Mouse (Mus musculus): Measurements from ENCODE around the gene Josd2. TPM values are rescaled to one million over a fixed set of nuclear protein-coding genes. Genes with fewer than 3 reads are reported as not detected.

Josd2 gene
- polyA plus RNA-seq, 1 experiment from 2014 or later = 26.9 TPM

DNA sequence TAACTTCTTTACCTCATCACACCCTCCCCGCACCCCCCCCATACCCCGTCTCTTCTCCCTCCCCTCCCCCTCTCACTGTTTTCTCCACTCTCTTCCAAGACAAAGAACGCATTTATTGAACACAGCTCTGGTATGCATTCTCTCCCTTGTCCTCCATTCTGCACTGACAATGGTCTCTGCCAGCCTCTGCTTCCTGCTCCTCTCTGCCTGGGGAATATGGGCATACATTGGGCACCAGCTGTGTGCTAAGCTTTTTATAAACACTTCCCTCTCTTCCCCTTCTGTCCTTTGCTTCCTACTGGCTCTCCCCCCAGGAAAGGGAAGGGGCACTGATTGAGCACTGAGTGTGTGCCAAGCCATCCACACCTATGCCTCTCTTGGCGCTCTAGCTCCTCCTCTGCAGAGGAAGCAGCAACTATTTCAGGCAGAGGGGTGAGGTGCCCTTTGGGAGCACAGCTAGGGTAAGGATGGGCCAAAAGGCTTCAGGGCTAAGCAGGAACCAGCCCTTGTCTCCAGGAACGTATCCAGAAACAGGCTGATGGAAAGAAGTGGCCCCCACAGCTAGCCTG, 7.3 kb downstream of the Josd2 start:
- H3K27ac ChIP-seq (ENCODE audit: low read depth, low read length) = peak overlapping the region; percentile 60
- no peak overlapping the region for H3K4me2 ChIP-seq (ENCODE audit: low read depth, low read length)
- no peak overlapping the region for H3K9ac ChIP-seq (replicated peaks; ENCODE audit: low read depth, low read length)
- H3K4me1 ChIP-seq (ENCODE audit: control insufficient read depth, insufficient read depth, low read length) = peaks cover 7% of the 10 kb centered on the region
- H3K36me3 ChIP-seq (ENCODE audit: control insufficient read depth, insufficient read depth, low read length) = no peaks in the 10 kb centered on the region
- H3K27me3 ChIP-seq (ENCODE audit: control insufficient read depth, insufficient read depth, low read length) = no peaks in the 10 kb centered on the region
- H3K4me3 ChIP-seq (ENCODE audit: low read depth, low read length) = no peak overlapping the region
- no peaks in the 10 kb centered on the region for H3K9me3 ChIP-seq (ENCODE audit: control insufficient read depth, low read length)
- ATAC-seq (ENCODE audit: low read depth) = no peak
- WGBS = 33% methylated on average over 5 of the region's 5 CpGs

DNA sequence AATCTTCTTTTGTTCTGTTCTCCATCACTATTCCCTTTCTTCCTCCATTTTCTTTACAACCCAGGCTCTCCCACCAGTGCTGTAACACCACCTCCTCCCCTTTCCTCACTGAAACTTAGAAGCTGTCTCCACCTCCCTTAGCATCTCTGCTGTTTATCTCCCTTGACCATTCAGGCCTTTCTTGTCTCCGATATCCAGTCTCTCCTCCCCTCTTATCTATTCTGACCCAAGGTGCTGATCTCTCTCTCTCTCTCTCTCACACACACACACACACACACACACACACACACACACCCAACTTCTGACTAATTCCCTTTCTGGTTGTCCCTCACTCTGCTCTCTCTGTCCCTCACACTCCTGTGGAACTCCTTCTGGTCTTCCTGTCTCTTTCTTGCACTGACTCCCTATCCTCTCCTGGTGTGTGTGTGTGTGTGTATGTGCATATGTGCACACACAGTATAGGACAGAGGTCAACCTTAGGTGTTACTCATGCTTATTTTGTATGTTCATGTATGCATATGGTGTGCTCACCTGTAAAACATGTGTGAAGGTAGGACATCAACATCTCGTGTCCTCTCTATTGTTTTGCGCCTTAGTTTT, 15.2 kb downstream of the Josd2 start:
- no peak overlapping the region for H3K27ac ChIP-seq (ENCODE audit: low read depth, low read length)
- no peak overlapping the region for H3K9ac ChIP-seq (replicated peaks; ENCODE audit: low read depth, low read length)
- H3K9me3 ChIP-seq (ENCODE audit: control insufficient read depth, low read length) = no peaks in the 10 kb centered on the region
- WGBS = 75% methylated on average over 3 of the region's 3 CpGs
- H3K4me1 ChIP-seq (ENCODE audit: control insufficient read depth, insufficient read depth, low read length) = no peaks in the 10 kb centered on the region
- H3K27me3 ChIP-seq (ENCODE audit: control insufficient read depth, insufficient read depth, low read length) = no peaks in the 10 kb centered on the region
- ATAC-seq (ENCODE audit: low read depth) = no peak
- H3K36me3 ChIP-seq (ENCODE audit: control insufficient read depth, insufficient read depth, low read length) = no peaks in the 10 kb centered on the region
- no peak overlapping the region for H3K4me3 ChIP-seq (ENCODE audit: low read depth, low read length)
- H3K4me2 ChIP-seq (ENCODE audit: low read depth, low read length) = no peak overlapping the region

DNA sequence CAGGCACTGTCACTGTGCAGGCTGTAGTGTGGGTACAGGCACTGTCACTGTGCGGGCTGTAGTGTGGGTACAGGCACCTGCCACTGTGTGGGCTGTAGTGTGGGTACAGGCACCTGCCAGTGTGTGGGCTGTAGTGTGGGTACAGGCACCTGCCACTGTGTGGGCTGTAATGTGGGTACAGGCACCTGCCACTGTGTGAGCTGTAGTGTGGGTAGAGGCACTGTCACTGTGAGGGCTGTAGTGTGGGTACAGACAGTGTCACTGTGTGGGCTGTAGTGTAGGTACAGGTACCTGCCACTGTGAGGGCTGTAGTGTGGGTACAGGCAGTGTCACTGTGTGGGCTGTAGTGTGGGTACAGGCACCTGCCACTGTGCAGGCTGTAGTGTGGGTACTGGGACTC, 16.3 kb downstream of the Josd2 start:
- no peaks in the 10 kb centered on the region for H3K9me3 ChIP-seq (ENCODE audit: control insufficient read depth, low read length)
- no peak overlapping the region for H3K4me2 ChIP-seq (ENCODE audit: low read depth, low read length)
- no peak overlapping the region for H3K4me3 ChIP-seq (ENCODE audit: low read depth, low read length)
- H3K27ac ChIP-seq (ENCODE audit: low read depth, low read length) = no peak overlapping the region
- no peak for ATAC-seq (ENCODE audit: low read depth)
- WGBS = 93% methylated on average over 1 of the region's 1 CpGs
- H3K27me3 ChIP-seq (ENCODE audit: control insufficient read depth, insufficient read depth, low read length) = no peaks in the 10 kb centered on the region
- H3K9ac ChIP-seq (replicated peaks; ENCODE audit: low read depth, low read length) = no peak overlapping the region
- H3K36me3 ChIP-seq (ENCODE audit: control insufficient read depth, insufficient read depth, low read length) = 0 out of 2 replicates have a peak, but pooled peaks cover under 1% of the 10 kb centered on the region
- H3K4me1 ChIP-seq (ENCODE audit: control insufficient read depth, insufficient read depth, low read length) = no peaks in the 10 kb centered on the region

DNA sequence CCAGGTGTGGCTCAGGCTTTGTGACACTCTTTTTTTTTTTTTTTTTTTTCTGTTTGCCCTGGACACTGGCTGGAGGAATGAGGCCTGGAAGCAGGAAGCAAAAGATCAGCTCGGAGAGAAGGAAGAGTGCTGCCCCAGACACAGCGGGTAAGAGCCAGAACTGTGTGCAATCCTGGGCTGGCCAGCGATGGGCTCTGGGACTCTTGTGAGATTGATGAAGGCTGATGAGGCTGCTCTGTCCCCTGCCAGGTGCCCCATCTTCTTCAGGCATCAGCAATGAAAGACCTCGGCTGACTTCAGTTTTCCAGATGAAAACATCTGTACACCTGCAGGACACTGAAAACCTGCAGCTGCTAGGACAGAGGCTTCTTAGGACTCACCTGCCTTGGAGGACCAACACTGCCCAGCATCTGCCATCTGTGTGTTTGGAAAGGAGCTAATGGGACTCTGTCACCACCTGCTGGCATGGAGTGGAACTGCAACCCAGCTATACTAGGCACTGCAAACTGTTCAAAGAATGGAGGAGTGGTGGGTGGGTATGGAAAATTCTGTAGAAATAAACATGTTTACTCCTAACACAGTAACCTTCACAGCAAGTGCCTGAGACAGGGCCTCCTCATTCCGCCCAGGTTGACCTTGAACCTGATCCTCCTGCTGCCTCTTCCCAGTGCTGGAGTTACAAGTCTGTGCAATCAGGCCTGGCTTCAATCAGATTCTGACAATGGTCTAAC, 17.2 kb downstream of the Josd2 start:
- Histone ChIP-seq H3K4me1 (ENCODE audit: control insufficient read depth, insufficient read depth, low read length) (no peaks in the 10 kb centered on the region), H3K36me3 (ENCODE audit: control insufficient read depth, insufficient read depth, low read length) (peaks cover 3% of the 10 kb centered on the region; the same call in 1 of the 2 replicates), H3K9me3 (ENCODE audit: control insufficient read depth, low read length) (no peaks in the 10 kb centered on the region), H3K4me3 (ENCODE audit: low read depth, low read length) (no peak overlapping the region), H3K27me3 (ENCODE audit: control insufficient read depth, insufficient read depth, low read length) (no peaks in the 10 kb centered on the region), H3K9ac (replicated peaks; ENCODE audit: low read depth, low read length) (no peak overlapping the region), H3K27ac (ENCODE audit: low read depth, low read length) (no peak overlapping the region), H3K4me2 (ENCODE audit: low read depth, low read length) (no peak overlapping the region)
- WGBS = 39% methylated on average over 5 of the region's 5 CpGs
- peak; percentile 84 for ATAC-seq (ENCODE audit: low read depth)

DNA sequence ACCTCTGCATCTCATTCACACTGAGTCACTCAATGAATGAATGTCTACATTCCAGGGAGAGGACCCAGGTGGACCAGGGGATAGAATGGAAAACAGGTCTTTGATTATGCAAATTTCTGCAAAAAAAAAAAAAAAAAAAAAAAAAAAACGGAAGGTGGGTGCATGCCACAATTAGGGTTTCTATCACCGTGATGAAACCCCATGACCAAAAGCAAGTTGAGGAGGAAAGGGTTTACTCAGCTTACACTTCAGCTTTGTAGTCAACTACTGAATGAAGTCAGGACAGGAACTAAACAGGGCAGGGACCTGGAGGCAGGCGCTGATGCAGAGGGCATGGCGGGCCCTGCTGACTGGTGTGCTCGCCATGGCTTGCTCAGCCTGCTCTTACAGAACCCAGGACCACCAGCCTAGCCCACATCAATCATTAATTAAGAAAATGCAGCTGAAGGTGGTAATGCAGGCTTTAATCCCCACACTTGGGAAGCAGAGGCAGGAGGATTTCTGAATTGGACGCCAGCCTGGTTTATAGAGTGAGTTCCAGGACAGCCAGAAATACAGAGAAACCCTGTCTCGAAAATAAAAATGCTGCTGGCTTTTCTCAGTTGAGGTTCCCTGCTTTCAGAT, 17.9 kb downstream of the Josd2 start:
- H3K9me3 ChIP-seq (ENCODE audit: control insufficient read depth, low read length) = no peaks in the 10 kb centered on the region
- ATAC-seq (ENCODE audit: low read depth) = no peak
- no peaks in the 10 kb centered on the region for H3K4me1 ChIP-seq (ENCODE audit: control insufficient read depth, insufficient read depth, low read length)
- no peak overlapping the region for H3K9ac ChIP-seq (replicated peaks; ENCODE audit: low read depth, low read length)
- no peaks in the 10 kb centered on the region for H3K27me3 ChIP-seq (ENCODE audit: control insufficient read depth, insufficient read depth, low read length)
- no peak overlapping the region for H3K4me3 ChIP-seq (ENCODE audit: low read depth, low read length)
- no peak overlapping the region for H3K27ac ChIP-seq (ENCODE audit: low read depth, low read length)
- H3K4me2 ChIP-seq (ENCODE audit: low read depth, low read length) = no peak overlapping the region
- 69% methylated on average over 7 of the region's 7 CpGs for WGBS
- H3K36me3 ChIP-seq (ENCODE audit: control insufficient read depth, insufficient read depth, low read length) = peaks cover 8% of the 10 kb centered on the region

DNA sequence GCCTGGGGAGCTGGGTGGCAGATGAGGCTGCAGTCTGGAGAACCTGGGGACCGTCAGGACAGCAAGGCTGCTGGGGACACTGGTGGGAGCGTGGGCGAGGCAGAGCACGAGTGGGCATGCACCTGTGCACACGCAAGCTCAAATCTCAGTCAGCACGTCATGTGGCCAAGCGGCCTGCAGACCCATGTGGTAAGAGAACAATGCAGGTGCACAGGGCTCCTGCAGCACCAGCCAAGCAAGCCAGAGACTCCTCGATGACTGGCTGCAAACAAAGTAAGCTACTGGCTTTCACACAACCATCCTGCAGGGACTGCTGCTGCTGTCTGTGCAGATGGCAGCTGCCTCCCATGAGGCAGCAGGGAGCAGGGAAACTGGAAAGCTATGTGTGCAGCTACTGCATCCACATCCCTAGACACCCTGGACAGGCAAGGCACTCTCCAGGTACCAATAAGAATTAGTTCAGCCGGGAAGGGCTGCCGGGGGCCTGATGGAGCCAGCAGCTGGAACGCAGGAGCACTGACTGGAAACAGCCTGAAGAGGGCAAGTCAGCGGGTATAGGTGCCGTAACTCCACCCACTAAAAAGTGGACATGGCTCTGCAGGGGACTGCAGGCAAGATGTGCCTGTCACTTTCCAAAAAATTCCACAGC, 19.3 kb downstream of the Josd2 start:
- Histone ChIP-seq H3K27me3 (ENCODE audit: control insufficient read depth, insufficient read depth, low read length) (no peaks in the 10 kb centered on the region), H3K9ac (replicated peaks; ENCODE audit: low read depth, low read length) (no peak overlapping the region), H3K27ac (ENCODE audit: low read depth, low read length) (no peak overlapping the region), H3K4me1 (ENCODE audit: control insufficient read depth, insufficient read depth, low read length) (no peaks in the 10 kb centered on the region), H3K4me3 (ENCODE audit: low read depth, low read length) (no peak overlapping the region), H3K9me3 (ENCODE audit: control insufficient read depth, low read length) (no peaks in the 10 kb centered on the region), H3K4me2 (ENCODE audit: low read depth, low read length) (no peak overlapping the region), H3K36me3 (ENCODE audit: control insufficient read depth, insufficient read depth, low read length) (peaks cover 22% of the 10 kb centered on the region)
- WGBS = 64% methylated on average over 13 of the region's 13 CpGs
- ATAC-seq (ENCODE audit: low read depth) = no peak

DNA sequence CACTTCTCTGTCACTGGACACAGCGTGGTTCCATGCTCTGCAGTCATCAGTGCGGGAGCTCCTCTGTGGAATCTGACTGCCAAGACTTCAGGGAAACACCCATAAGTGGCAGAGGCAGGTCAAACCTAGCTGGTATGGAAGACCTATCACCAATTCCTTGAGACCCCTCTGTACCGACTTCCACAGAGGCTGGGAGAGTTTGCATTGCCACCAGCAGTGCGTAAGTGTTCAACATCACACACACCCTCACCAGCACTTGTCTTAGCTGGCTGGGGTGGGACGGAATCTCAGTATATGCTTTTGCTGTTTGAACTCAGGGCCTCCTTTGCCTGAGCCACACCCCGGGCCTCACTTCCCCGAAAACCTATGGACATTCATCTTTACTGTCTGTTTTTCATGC, 20.2 kb downstream of the Josd2 start:
- peaks cover 26% of the 10 kb centered on the region for H3K36me3 ChIP-seq (ENCODE audit: control insufficient read depth, insufficient read depth, low read length)
- 87% methylated on average over 7 of the region's 7 CpGs for WGBS

DNA sequence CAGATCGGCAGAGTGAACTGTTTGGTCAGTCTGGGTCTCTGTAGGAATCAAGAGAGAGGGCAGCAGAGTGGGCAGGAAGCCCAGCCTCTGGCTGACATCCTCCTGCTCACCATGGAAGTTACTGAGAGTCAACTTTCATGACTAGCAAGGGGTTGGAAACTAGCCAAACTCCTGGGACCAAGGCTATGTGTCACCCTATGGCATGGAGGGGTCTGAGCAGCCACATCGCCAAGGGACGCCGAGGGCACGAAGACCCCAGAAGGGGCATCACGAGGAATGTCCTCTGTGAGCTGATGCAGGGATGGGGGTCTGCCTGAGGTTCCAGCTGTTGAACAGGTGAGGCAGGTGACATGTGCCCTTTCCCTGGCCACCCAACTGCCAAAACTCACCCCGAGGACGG, 20.8 kb downstream of the Josd2 start:
- H3K4me3 ChIP-seq (ENCODE audit: low read depth, low read length) = no peak overlapping the region
- H3K4me2 ChIP-seq (ENCODE audit: low read depth, low read length) = no peak overlapping the region
- no peak overlapping the region for H3K27ac ChIP-seq (ENCODE audit: low read depth, low read length)
- H3K9ac ChIP-seq (replicated peaks; ENCODE audit: low read depth, low read length) = no peak overlapping the region
- 92% methylated on average over 8 of the region's 8 CpGs for WGBS
- H3K36me3 ChIP-seq (ENCODE audit: control insufficient read depth, insufficient read depth, low read length) = peaks cover 26% of the 10 kb centered on the region
- H3K9me3 ChIP-seq (ENCODE audit: control insufficient read depth, low read length) = no peaks in the 10 kb centered on the region
- no peak for ATAC-seq (ENCODE audit: low read depth)
- H3K27me3 ChIP-seq (ENCODE audit: control insufficient read depth, insufficient read depth, low read length) = no peaks in the 10 kb centered on the region
- H3K4me1 ChIP-seq (ENCODE audit: control insufficient read depth, insufficient read depth, low read length) = no peaks in the 10 kb centered on the region

More for the DNA sequence above, 20.2 kb downstream of the Josd2 start:
- Histone ChIP-seq H3K27ac (ENCODE audit: low read depth, low read length) (no peak overlapping the region), H3K9ac (replicated peaks; ENCODE audit: low read depth, low read length) (no peak overlapping the region), H3K4me2 (ENCODE audit: low read depth, low read length) (no peak overlapping the region), H3K4me3 (ENCODE audit: low read depth, low read length) (no peak overlapping the region), H3K27me3 (ENCODE audit: control insufficient read depth, insufficient read depth, low read length) (no peaks in the 10 kb centered on the region), H3K4me1 (ENCODE audit: control insufficient read depth, insufficient read depth, low read length) (no peaks in the 10 kb centered on the region), H3K9me3 (ENCODE audit: control insufficient read depth, low read length) (no peaks in the 10 kb centered on the region)
- ATAC-seq (ENCODE audit: low read depth) = no peak

All from neural tube, embryonic 14.5 days (tissue).